Mouse (Mus musculus) A20 (cell line): ENCODE data around the gene Fbxo34.
"Not testable (repeated sequence)": the region's sequence is repeated elsewhere in the genome, so short reads cannot be mapped to it uniquely, and the experiment has no call there.

Experiments
- DNase-seq: peaks from one replicate; pipeline ENCODE4 v3.0.0-alpha.2; 2011; ENCODE audit warnings: low read depth, low spot score

Gene Fbxo34

DNA sequence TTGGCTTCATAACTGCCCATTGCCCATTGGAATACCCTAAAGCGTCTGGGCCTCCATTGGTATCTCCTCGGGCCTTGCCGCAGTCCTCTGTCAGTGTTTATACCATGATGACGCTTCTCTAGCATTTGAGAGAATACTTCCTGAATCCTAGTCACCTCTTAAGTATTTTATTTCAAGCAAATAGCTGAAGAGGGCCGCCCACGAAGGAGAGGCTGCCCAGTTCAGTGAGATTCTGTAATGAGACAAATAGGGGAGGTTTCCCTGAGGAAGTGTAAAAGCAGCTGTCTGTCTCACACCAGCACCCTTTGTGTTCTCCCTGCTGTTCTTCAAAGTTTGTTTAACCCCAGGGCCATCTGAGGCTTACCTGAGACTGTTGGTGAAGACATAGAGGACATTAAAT, 66.5 kb downstream of the Fbxo34 start:
- DNase-seq: no peak

DNA sequence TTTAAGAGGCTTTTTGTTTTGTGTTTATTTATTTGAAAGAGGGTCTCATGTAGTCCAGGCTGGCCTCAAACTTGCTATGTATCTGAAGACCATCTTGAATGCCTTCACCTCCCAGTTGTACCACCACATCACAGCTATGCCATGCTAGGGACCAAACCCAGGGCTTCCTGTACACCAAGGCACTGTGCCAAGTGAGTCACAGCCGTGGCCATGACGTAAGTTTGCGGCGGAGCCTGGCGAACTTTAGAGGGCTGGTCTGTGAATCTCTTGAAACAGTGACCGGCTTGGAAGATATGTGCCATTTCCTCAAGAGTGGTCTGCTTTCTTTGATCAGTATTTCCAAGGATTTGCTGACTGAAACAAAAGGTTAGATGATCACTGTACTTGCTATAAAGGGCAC, 68.4 kb downstream of the Fbxo34 start:
- DNase-seq: no peak

DNA sequence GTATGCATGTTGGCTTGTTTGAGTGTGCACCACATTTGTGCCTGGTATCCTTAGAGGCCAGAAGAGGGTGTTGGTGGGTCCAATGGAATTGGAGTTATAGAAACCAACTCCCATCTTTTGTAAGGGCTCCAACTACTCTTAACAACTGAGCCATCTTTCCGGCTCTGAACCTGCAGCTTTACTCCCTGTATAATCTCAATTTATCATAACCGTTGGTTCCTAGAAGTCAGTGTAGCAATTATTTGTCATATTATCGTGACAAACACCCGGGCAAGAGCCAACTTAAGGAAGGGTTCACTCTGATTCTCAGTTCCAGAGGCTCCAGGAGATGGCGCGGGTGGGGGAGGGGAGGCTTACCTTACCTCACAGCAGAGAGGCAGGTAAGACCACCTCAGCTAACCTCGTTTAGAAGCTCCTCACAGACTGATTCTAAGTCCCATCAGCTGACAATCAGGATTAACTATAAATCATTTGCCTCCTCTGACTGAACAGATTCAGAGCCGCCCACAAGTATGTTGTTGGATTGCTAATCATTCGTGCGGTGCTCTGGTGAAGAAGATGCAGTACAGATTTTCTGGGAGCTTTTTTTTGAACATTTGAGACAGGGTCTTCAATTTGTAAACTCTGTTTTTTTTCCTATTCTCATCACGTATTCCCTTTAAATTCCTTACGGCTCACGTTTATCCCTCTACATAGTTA, 70.7 kb downstream of the Fbxo34 start:
- no peak for DNase-seq

DNA sequence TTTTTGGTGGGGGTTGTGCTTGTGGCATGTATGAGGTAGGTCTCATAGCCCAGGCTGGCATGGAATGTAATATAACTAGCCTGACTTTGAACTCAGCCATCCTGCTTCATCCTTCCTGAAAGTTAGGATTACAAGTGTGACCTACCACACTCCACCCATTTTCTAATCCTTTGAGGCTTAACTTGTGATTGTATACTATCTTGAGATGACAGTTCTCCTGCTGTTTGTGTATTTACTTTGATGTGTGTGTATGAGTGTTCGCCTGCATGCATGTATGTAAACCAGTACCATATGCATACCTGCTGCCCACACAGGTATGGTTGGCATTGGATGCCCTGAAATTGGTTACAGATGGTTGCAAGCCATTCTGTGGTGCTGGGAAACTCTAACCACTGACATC, 71.4 kb downstream of the Fbxo34 start:
- no peak for DNase-seq

DNA sequence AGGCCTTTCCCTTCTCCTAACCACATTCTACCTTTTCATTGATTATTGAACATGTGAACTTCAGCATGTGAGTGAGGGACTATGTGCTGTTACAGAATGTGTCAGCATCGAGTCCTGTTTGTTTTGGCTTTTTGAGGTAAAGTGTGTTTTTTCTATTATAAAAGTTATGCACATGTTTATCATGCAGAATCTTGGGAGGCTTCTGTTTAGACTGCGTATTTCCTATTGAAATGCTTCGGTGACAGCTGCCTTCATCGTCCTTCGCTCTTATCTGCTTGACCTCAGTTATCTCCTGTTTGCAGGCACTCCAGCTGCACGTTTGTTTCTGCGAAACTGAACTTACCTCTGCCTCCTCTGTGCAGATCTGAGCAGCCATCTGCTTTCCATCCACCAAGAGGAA, 72.1 kb downstream of the Fbxo34 start:
- DNase-seq: no peak

DNA sequence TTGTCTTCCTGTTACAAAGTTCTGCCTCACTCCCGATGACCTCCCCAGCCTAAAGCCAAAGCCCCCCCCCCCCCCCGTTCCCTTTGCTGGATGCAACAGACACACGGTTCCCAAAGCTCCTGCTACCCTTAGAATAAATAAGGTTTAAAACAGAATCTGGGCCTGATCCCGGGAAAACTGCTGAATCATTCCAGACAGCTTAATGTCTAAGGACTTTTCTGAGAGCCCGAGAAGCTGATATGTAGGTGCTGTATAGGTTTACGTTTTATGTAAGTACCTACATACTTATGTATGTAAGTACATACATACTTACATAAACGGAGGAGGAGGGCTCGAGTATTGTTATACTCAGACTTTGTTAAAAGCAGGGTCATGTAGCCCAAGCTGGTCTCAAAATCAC, 75.2 kb downstream of the Fbxo34 start:
- no peak for DNase-seq

DNA sequence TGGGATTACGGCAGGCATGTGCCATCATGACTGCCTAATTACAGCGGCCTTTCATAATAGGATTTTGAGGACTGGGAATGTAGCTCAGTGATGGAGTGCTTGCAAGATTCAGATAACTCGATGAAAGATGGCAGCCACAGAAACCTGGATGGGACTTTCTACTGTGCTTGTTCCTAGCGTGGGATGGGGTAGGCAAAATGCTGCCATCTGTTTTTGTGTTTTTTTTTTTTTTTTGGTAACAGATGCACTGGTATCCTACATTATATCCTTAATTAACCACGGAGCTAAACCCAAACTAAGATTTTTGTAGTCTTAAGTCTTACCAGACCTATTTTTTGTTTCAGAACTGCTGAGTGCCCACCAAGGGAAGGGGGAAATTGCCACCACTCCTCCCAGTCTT, 75.6 kb downstream of the Fbxo34 start:
- no peak for DNase-seq

DNA sequence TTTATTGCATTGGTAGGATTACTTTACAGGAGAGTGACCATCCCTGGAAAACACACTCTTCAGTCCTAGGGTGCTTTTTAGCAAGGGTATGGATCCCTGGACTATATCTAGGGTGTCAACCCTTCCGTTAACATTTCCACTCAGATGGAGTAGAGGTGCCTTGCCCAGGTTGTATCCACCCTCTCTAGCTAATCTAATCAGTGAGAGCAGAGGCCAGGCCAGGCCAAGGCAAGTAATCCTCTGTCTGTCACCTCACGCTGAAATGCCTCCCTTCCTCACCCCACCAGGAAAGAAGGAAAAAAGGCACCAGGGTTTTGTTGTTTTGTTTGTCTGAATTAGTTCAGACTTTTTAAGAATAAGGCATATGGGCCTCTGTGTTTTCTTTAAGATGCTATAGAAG, 77.6 kb downstream of the Fbxo34 start:
- no peak for DNase-seq

DNA sequence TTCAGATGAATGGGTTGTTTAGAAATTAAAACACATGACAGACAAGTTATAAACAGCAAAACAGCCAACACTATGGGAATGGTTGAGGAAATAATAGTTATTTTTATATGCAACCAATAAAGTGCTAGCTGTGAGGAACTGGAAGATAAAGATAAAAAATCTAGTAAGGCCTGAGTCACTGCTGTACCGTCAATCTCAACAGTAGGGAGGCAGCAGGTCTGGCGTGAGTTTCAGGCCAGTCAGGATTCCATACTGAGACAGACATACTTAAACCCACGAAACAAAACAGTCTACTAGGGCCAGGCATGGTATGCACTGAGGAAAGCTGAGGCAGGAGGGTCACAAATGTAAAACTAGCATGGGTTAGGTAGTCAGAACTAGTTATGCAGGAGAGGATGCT, 78.1 kb downstream of the Fbxo34 start:
- no peak for DNase-seq

DNA sequence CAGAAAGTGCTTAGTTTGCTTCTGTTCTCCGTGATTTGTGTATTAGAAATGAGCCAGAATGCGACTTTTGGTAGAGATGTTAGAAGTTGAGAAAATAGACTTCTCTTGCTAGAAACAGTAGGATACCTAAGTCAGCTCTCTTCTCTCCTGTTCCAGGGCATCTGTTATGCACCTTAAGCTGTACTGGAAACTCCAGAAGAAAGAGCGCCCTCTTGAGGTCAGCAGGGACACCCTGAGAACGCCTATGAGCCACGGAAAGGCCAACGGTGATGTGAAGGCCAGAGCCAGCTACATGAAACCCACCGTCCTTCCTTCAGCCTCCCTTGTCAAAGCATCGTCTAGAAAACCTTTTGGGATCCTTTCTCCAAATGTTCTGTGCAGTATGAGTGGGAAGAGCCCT, 78.8 kb downstream of the Fbxo34 start:
- peak; percentile 76 for DNase-seq

DNA sequence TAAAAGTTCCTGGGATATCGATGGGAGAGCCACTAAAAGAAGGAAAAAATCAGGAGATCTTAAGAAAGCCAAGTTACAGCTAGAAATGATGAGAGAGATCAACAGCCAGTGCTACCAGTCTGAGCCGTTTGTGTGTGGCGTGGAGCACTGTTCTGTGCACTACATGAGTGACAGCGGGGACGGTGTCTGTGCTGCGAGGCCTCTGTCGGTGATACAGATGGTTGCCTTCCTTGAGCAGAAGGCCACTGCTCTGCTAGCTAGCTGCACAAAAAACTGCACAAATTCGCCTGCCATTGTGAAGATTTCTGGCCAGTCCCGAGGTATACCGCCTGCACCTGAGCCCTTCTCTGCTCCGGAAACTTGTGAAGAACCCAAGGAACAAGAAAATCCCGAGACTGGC, 79.4 kb downstream of the Fbxo34 start:
- not testable (repeated sequence) for DNase-seq

DNA sequence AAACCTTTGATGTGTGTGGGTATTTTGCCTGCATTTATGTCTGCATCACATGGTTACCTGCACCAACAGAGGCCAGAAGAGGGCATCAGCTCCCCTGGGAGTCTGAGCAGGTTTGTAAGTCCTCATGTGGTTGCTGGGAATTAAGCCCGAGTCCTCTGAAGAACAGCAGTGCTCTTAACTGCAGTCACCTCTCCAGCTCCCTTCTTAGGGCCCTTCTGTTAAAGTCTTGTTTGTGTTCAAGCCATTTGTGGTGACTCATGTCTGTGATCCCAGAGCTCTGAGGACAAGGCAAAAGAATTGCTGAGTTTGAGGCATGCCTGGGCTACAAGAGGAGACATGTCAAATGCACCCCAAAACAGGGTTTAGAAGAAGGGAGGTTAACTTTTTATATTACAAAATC, 82.3 kb downstream of the Fbxo34 start:
- no peak for DNase-seq

DNA sequence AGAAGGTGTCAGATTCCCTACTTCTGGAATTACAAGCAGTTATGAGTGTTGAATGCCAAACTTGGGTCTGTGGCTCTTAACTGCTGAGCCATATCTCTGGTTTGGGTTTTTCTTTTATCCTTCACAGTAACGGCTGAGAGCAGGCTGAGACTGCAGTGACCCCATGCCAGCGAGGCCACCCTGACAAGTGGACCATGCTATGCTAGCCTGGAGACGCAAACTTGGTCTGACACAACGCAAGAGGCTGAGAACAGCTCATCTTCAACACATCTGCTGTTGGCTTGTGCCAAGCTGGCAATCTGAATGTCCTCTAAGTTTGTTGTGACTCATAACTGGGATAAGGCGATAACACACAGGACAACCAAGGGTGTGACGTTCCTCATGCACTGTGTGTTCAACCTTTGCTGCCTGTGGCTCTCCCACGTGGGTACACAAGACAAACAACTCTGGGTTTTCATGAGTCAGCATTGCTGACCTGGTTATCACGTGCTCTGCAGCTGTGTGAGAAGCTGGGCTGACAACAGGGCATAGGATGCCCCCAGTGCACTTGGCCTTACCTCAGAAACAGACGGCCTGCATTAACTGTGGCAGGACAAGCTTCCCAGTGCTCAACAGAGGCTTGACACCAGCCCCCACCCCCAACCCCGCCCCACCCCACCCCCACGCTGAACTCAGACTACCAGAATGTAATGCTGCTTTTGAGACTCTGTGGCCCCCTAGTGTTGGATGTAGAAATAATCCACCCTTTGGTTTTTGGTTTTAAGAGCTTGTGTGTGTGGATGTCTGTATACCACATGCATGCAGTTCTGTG, 83.3 kb downstream of the Fbxo34 start:
- DNase-seq: peak; percentile 61

DNA sequence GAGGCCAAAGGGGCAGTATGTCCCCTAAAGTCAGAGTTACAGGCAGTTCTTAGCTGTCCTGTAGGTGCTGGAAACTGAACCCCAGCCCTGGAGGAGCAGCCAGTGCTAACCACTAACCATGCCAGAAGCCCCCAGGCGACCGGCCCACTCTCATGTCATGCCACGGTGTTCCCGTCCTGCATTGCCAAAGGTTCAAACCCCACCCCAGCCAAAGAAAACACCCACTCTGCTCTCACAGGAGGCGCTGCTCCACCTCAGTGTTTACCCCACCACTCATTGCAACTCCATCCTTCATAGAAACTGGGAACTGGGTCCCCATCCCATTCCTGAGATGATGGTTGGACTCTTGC, 83.9 kb downstream of the Fbxo34 start:
- DNase-seq: no peak

DNA sequence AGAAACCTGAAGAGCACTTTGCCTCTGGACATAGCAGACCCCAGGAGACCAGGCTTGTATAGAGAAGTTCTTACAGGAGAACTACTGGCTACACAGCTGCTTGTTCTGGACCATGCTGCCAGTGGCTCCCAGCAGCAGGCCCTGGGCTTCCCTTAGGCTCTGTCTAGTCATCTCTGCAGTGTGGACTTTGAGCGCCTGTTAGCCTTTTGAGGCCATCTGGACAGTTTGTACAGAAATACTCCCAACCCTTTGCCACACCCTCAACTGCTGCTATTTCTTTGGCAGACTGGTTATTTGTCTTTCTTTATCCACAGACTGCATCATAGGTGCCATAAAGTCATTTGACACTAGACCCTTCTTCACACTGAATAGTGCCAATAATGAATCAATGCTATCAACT, 84.9 kb downstream of the Fbxo34 start:
- no peak for DNase-seq

DNA sequence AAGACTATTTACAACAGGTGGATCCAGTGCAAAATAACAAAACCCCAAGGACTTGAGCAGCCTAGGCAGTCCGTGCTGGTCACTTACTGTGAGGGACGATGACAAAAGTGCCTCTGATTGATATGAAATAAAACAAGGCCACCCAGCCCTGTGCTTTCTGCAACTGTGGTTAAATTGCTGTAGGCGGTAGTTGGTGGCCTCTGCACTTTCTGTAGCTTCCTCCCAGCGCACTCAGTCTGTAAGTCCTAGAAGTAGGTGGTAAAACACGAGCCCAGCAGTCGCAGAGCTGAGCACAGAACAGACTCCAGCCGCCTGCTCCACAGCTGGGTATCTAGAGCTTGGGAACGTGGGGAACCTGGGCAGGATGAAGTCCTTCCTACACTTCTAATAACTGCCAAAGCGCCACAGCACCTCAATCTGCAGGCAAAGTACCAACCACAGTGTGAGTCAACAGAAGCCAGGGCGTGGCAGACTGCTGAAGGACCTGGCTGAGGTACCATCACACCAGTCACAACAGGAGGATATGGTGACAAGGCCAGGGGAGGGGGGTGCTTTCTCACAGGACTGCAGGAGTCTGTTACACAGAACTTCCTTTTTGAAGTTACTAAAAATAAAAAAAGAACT, 91.2 kb downstream of the Fbxo34 start:
- DNase-seq: no peak

DNA sequence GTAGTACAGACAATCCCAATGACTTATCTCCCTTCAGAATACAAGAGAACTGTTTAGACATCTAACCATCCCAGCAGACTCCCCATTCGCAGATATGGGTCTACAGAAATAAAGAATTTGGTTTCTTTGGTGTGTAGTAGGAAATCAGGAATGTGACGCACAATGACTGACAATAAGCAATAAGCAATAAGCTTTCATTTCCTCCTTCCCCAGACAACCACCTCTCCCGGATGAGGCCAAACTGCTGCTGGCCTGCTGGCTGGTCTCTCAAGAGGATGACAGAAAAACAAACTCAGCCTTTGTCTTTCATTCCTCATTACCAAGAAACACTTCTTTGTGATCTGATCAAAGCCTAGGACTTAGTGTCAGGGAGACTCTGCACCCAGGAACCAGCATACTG, 92.1 kb downstream of the Fbxo34 start:
- DNase-seq: no peak

DNA sequence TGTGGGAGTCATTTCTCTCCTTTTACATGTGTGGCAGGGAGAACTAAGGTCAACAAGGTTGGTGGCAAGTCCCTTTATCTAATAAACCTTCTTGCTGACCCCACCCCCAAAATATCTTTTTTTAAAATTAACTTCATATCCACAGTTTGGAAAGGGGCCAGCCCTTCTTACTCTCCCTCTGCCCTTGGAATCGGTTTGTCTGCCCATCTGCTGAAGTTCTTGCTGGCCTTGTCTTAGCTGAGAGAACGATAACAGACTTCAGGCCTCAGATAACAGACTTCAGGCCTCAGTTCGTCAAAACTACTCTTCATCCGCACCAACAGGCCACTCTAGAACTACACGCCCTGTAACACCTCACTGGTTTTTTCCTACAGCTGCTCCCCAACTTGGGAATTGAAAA, 94.1 kb downstream of the Fbxo34 start:
- no peak for DNase-seq

DNA sequence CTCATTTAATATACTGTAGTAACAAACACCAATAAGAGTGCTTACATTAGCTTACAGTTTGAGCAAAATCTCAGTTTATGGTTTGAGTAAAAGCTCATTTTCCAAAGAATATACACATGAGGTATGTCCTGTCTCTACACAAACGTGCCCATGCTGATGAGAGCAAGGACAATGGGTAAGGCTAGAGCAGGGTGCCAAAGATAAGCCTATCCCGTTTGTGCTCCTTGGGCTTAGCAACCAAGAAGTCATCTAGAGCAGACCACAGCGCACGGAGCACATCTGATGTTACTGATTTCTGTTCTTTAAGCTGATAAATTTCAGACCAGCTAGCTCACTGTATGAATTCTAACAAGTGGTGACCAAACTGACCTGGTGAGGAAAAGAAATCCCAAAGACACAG, 94.7 kb downstream of the Fbxo34 start:
- no peak for DNase-seq

DNA sequence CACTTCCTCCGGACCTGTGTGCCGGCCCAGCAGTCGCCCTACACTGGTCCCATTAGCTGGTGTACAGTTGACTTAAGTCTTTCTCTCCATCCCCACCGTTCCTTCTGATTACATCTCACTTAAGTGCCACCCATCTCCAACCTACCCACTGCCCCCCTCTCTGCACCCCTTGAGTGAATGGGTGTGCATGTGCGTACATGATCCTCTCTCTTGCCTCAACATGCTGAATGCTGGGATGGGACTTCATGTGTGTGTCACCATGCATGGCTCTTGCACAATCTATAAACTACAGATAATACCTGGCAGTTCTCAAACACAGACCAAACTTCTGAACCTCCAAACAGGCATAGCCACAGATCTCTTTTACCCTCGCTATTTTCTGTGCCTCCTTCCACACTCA, 101.4 kb downstream of the Fbxo34 start:
- DNase-seq: no peak

DNA sequence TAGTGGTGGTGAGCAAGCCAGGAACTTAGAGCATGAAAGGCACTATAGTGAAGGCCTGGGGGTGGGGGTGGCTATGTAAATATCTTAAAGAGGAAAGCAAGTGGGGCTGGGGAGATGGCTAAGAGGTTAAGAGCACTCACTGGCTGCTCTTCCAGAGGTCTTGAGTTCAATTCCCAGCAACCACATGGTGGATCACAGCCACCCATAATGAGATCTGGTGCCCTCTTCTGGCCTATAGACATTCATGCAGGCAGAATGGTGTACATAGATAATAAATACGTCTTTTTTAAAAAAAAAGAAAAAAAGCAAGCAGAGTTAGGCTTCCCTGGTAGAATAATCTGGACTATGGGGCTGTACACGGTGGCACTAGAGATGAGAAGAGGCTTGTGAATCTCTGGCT, 103.2 kb downstream of the Fbxo34 start:
- DNase-seq: peak; percentile 18

DNA sequence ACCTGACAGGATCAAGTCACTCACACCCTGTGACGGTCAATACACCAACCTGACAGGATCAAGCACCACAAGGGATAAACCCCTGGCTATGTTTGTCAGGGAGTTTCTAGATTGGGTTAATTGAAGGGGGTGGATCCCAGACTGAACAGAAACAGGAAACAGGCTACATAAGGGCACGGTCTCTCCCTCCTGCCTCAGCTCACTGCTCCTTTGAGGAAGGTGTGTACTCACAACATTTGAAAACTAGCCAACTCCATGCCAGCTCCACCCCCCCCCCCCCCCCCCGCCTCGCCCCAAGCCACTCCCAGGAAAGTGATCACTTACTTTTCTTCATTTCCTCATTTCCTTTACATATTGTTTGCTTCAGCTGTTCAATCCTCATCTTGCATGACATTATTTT, 104.0 kb downstream of the Fbxo34 start:
- peak; percentile 11 for DNase-seq

DNA sequence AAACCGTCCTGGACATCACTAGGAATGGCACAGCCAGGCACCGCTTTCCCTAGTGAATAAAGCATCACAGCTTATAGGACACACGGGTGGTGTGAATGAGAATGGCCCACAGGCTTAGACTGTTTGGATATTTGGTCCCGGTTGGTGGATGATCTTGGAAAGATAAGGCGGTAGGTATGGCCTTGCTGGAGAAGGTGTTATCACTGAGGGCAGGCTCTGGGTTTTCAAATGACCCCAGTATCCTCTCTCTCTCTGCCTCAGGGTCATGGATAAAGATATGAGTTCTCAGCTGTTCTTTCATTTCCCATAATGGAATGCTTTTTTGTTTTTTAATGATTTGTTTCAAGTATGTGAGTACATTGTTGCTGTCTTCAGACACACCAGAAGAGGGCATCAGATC, 105.0 kb downstream of the Fbxo34 start:
- no peak for DNase-seq
